Mouse (Mus musculus): ENCODE data around the gene Samd14. TPM values are rescaled to one million over a fixed set of nuclear protein-coding genes. Genes with fewer than 3 reads are reported as not detected.
A peak's percentile ranks its signal among the peaks of the same experiment; 100 is the strongest.

The Samd14 gene
- polyA plus RNA-seq, 1 experiment from 2014 or later: 8.0 TPM

DNA sequence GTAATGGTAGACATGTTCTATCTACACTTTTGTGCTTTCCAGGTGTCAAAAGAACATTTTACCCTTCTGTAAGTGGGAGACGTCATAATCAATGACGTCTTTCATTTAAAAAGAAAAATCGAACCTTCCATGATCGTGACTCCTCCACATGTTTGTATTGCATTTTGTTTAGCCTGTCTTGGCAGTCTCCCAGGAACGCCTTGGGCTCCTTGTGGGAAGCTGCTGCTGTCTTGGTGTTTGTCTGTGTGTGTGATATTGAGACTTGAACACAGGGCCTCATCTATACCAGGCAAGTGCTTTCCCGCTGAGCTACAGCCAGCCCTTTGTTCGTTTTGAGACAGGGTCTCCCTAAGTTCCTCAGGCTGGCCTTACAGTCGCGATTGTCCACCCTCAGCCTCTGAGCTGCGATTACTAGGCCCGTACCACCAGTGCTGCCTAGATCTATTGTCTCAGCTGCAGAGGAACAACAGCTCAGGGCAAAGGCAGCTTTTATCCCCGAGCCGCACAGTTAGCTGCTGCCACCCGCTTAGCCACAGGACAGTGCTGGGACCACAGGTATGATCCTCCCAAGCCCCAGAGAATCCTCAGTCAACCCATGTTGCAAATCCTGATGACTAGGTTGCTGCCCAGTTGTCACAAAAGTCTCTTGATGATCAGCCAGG is 28.6 kb downstream of the Samd14 start:
- Histone ChIP-seq H3K27ac (no peak overlapping the region), H3K4me2 (no peak overlapping the region), H3K27me3 (no peaks in the 10 kb centered on the region), H3K36me3 (peaks cover 31% of the 10 kb centered on the region), H3K4me1 (replicated peaks) (peaks cover 26% of the 10 kb centered on the region), H3K9me3 (replicated peaks) (no peaks in the 10 kb centered on the region), H3K4me3 (no peak overlapping the region), H3K9ac (no peak overlapping the region)
- no peak for ATAC-seq (replicated peaks; ENCODE audit: insufficient number of reproducible peaks, insufficient read depth, low FRiP score, low read depth)
- 78% methylated on average over 14 of the region's 14 CpGs for WGBS

DNA sequence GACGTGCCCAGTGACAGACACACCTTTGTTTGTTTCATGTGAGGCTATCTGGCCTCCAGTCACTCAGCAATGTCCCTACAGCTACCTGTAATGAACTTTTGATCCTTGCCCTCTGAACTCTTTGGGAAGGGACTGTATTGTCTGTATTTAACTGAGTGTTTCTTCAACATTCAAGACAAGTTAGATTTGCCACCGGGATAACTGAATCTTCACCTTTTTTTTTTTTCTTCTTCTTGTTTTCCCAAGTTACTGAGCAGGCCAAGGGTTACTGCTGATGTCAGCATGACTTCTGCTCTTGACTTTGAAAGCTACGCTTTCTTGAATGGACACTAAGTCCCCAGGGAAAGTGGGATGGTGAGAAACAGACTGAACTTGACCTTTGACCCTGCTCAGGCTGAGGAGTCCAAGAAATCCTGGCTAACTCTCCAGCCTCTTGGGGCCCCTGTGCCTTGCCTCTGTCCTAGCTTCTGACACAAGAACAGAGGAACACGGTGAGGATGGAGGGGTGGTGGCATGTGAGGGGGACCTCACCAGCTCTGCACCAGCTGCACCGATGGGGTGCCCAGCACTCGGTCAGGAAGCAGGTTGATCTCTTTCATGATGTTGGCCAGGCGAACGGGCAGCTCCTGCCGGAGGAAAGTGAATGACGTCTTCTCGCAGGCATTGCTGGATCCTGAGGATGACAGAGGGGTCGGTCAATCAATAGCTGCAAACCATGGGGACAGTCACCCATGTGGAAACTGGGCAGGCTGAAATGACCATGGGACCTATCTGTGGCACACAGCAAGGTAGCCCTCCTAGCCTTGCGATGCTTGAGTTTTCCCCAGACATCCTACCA is 29.4 kb downstream of the Samd14 start:
- peaks cover 19% of the 10 kb centered on the region for H3K4me1 ChIP-seq (replicated peaks)
- peak overlapping the region; percentile 91; the same call in 1 of the 2 replicates for H3K27ac ChIP-seq
- H3K9me3 ChIP-seq (replicated peaks): no peaks in the 10 kb centered on the region
- no peak for ATAC-seq (replicated peaks; ENCODE audit: insufficient number of reproducible peaks, insufficient read depth, low FRiP score, low read depth)
- H3K4me3 ChIP-seq: no peak overlapping the region
- H3K4me2 ChIP-seq: no peak overlapping the region
- H3K9ac ChIP-seq: no peak overlapping the region
- H3K36me3 ChIP-seq: peaks cover 31% of the 10 kb centered on the region
- H3K27me3 ChIP-seq: no peaks in the 10 kb centered on the region
- WGBS: 78% methylated on average over 13 of the region's 13 CpGs

GRCm38 (mm10) chr11:95039766-95040165 is 30.1 kb downstream of the Samd14 start:
- Histone ChIP-seq H3K9ac (peak overlapping the region; percentile 91), H3K27ac (peak overlapping the region; percentile 91)
- WGBS: 76% methylated on average over 4 of the region's 4 CpGs

DNA sequence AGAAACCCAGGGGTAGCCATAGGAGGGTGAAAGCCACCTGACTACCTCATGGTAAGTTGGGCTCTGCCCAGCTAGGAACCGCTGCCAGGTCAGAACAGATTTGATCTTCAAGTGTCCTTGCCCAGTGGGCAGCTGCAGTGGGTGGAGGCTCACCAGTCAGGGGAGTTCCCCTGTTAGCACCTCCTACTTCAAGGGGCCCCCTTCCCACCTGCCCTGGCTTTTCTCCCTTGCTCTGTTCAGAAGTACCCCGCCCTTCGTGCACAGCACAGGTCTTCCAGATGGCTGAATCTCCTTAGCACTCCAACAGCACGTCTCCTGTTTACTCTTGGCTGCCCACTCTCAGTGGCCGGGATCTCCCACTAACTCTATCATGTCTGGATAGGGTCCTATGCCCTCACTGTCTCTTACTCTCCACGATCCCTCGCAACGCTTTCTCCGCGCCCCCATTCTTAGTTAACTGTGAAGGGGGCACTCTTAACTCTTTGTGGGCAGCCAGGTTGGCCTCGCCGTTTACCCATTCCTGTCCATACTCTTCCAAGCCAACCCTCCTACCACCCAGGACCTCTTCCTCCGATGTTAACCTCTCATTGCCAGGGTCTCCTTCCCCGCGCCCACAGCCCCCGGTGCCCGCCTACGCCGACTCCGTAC is 30.9 kb downstream of the Samd14 start:
- Histone ChIP-seq H3K27me3 (no peaks in the 10 kb centered on the region), H3K4me3 (peak overlapping the region; percentile 94), H3K4me1 (replicated peaks) (peaks cover 17% of the 10 kb centered on the region), H3K27ac (peak overlapping the region; percentile 91), H3K9ac (peak overlapping the region; percentile 91), H3K9me3 (replicated peaks) (no peaks in the 10 kb centered on the region), H3K4me2 (peak overlapping the region; percentile 88), H3K36me3 (peaks cover 35% of the 10 kb centered on the region)
- peak; percentile 77 for ATAC-seq (replicated peaks; ENCODE audit: insufficient number of reproducible peaks, insufficient read depth, low FRiP score, low read depth)
- WGBS: under 1% methylated on average over 20 of the region's 20 CpGs

More at GRCm38 (mm10) chr11:95039766-95040165, 30.1 kb downstream of the Samd14 start:
- no peak for ATAC-seq (replicated peaks; ENCODE audit: insufficient number of reproducible peaks, insufficient read depth, low FRiP score, low read depth)
- Histone ChIP-seq H3K27me3 (no peaks in the 10 kb centered on the region), H3K36me3 (peaks cover 35% of the 10 kb centered on the region), H3K4me3 (peak overlapping the region; percentile 94), H3K9me3 (replicated peaks) (no peaks in the 10 kb centered on the region), H3K4me2 (peak overlapping the region; percentile 88), H3K4me1 (replicated peaks) (peaks cover 17% of the 10 kb centered on the region)

- Histone ChIP-seq H3K9ac (peak within 1 kb of the TSS; percentile 91), H3K4me1 (replicated peaks) (peaks cover 17% of the 10 kb centered on the region), H3K27ac (peak within 1 kb of the TSS; percentile 91), H3K9me3 (replicated peaks) (no peaks in the 10 kb centered on the region), H3K4me2 (peak within 1 kb of the TSS; percentile 88), H3K4me3 (peak within 1 kb of the TSS; percentile 94), H3K36me3 (peaks cover 32% of the 10 kb centered on the region), H3K27me3 (no peaks in the 10 kb centered on the region)
- WGBS: under 1% methylated on average over 41 of the region's 41 CpGs
- ATAC-seq (replicated peaks; ENCODE audit: insufficient number of reproducible peaks, insufficient read depth, low FRiP score, low read depth): peak; percentile 94
Measured at GRCm38 (mm10) chr11:95041139-95041609, 31.5 kb downstream of the Samd14 start, which contains the start of gene Pdk2. TSS of gene Pdk2 (minus strand) at chr11:95041354.

GRCm38 (mm10) chr11:95042096-95042495 is 32.4 kb downstream of the Samd14 start:
- Histone ChIP-seq H3K36me3 (peaks cover 23% of the 10 kb centered on the region), H3K27ac (peak overlapping the region; percentile 67), H3K4me1 (replicated peaks) (peaks cover 17% of the 10 kb centered on the region), H3K4me2 (peak overlapping the region; percentile 88), H3K4me3 (peak overlapping the region; percentile 94), H3K27me3 (no peaks in the 10 kb centered on the region), H3K9ac (peak overlapping the region; percentile 47), H3K9me3 (replicated peaks) (no peaks in the 10 kb centered on the region)
- no peak for ATAC-seq (replicated peaks; ENCODE audit: insufficient number of reproducible peaks, insufficient read depth, low FRiP score, low read depth)
- WGBS: under 1% methylated on average over 11 of the region's 11 CpGs

DNA sequence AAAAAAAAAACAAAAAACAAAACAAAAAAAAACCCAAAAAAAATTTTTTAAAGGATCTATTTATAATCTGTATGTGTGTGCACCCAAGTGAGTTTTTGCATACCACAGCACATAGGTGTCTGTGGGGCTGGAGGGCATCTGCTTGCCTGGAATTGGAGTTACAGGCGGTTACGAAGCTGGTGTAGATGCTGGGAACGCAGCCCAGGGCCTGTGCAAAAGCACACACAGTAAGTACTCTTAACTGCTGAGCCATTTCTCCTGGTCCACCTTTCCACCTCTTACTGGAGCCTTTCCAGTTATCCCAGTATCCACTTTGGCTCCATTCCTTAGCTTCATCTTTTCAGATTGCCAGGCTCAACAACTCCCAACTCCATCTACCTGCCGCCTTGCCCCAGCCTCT is 33.4 kb downstream of the Samd14 start:
- no peaks in the 10 kb centered on the region for H3K27me3 ChIP-seq
- H3K4me2 ChIP-seq: no peak overlapping the region
- no peaks in the 10 kb centered on the region for H3K9me3 ChIP-seq (replicated peaks)
- H3K27ac ChIP-seq: no peak overlapping the region
- no peak for ATAC-seq (replicated peaks; ENCODE audit: insufficient number of reproducible peaks, insufficient read depth, low FRiP score, low read depth)
- H3K4me1 ChIP-seq (replicated peaks): peaks cover 17% of the 10 kb centered on the region
- no peak overlapping the region for H3K4me3 ChIP-seq
- WGBS: 81% methylated on average over 4 of the region's 4 CpGs
- peaks cover 14% of the 10 kb centered on the region for H3K36me3 ChIP-seq
- H3K9ac ChIP-seq: no peak overlapping the region

DNA sequence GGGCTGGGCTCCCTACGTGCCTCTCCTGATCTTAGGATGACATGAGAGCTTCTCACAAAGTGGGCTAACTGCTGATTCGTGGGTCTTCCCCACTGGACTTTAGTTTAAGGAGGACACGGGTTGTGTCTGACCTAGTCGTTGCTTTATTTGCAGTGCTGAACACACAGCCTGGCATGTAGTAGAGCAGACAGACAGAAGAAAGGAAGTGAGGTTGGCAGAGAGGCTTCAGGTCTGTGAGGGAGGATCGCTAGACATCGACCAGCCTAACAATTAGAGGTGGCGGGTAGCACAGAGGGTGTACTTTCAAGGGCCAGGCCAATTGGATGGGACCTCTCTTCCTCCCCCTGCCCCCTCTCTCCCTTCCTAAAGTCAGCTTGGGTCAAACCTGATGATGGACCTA is 33.9 kb downstream of the Samd14 start:
- Histone ChIP-seq H3K9me3 (replicated peaks) (no peaks in the 10 kb centered on the region), H3K4me3 (no peak overlapping the region), H3K36me3 (peaks cover 10% of the 10 kb centered on the region), H3K27me3 (no peaks in the 10 kb centered on the region), H3K4me2 (no peak overlapping the region), H3K9ac (no peak overlapping the region), H3K4me1 (replicated peaks) (peaks cover 17% of the 10 kb centered on the region), H3K27ac (no peak overlapping the region)
- WGBS: 46% methylated on average over 7 of the region's 7 CpGs
- ATAC-seq (replicated peaks; ENCODE audit: insufficient number of reproducible peaks, insufficient read depth, low FRiP score, low read depth): no peak

- no peaks in the 10 kb centered on the region for H3K9me3 ChIP-seq (replicated peaks)
- H3K4me1 ChIP-seq (replicated peaks): peaks cover 17% of the 10 kb centered on the region
- no peak overlapping the region for H3K27ac ChIP-seq
- ATAC-seq (replicated peaks; ENCODE audit: insufficient number of reproducible peaks, insufficient read depth, low FRiP score, low read depth): no peak
- 64% methylated on average over 12 of the region's 13 CpGs for WGBS
- no peaks in the 10 kb centered on the region for H3K27me3 ChIP-seq
- no peak overlapping the region for H3K9ac ChIP-seq
- H3K4me3 ChIP-seq: no peak overlapping the region
- H3K36me3 ChIP-seq: peaks cover 6% of the 10 kb centered on the region; the same call in 1 of the 2 replicates
- no peak overlapping the region for H3K4me2 ChIP-seq
Measured at GRCm38 (mm10) chr11:95044185-95044870, 34.6 kb downstream of the Samd14 start.

DNA sequence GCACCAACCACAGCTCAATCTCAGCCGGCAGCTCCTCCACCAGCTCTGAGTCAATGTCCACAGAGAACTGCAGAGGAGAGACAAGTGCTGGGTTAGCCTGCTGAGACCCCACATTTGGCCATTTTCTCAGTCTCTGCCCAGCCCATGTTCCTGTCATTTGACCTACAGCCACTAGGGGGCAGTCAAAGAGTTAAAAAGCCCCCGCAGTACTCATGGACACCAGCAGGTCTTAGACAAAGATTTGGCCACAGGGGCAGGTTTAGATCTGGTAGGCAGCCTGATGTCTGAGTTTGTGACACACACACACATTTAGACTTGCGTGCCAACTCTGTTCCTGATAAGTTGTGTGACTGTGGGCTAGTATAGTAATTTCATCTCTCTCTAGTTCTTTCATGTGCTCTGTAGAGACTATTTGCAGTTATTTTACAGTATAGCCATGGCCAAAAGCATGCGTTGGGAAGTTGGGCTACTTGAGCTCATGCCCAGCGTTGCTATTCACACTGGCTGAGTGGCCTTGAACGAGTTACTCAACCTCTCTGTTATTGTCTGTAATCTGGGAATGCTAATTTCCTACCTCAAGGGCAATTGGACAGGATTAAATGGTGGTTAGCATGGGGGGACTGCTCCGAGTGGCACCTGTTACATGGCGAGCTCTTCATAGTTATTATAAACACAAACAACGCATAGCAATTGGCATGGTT is 37.5 kb downstream of the Samd14 start:
- Histone ChIP-seq H3K36me3 (peaks cover 21% of the 10 kb centered on the region; the same call in 1 of the 2 replicates), H3K27me3 (no peaks in the 10 kb centered on the region), H3K27ac (no peak overlapping the region), H3K4me3 (no peak overlapping the region), H3K9me3 (replicated peaks) (no peaks in the 10 kb centered on the region), H3K9ac (no peak overlapping the region), H3K4me1 (replicated peaks) (no peaks in the 10 kb centered on the region), H3K4me2 (no peak overlapping the region)
- 0 out of 2 replicates have a peak, but pooled peaks have one; percentile 7 for ATAC-seq (replicated peaks; ENCODE audit: insufficient number of reproducible peaks, insufficient read depth, low FRiP score, low read depth)
- WGBS: 56% methylated on average over 9 of the region's 9 CpGs
